8 mouse cellular contexts compared by ENCODE assay signal in the genomic region with DNA sequence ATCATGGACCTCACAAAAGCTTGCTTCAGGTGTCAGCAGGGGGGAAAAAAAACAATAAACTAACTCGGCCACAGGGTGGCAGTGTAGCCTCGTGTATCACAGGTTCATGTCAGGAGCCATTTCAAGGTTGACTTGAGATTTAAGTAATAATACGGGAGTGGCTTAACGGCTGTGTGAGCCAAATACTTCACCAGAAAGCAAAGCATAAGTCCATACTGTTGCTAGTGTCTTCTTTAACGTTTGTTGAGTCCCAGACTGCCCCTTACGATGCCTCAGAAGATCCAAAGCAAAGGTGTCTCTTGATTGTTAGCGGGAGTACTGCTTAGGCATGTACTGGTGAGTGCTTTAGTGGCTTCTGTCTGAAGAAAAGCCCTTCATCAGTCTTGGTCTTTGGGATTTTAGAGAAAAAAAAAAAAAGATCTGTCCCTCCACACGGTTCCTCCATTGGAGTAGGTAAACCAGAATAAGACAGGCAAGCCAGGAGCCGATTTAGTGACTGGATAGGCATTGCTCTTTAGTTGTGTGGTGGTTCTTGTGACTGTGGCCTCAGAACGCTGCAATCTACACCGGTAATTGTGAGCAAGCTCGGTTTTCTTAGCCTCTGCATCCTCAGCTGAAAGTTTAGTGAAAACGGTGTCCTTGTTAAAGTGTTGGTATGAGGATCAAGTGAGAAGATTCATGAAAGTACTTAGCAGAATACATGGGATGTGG. TPM values are rescaled to one million over a fixed set of nuclear protein-coding genes. Genes with fewer than 3 reads are reported as not detected.
DNase-seq lines count a peak whose midpoint lies in the region; ATAC-seq lines count a peak whose summit lies in the region.

No protein-coding gene starts in this region.

- H3K4me1 ChIP-seq in hindbrain, embryonic 14.5 days (replicated peaks; ENCODE audit: control insufficient read depth, insufficient read depth, low read length), result no peaks in the 10 kb centered on the region

- no peak overlapping the region for H3K4me3 ChIP-seq in hindbrain, embryonic 14.5 days (replicated peaks; ENCODE audit: low read length)

- H3K36me3 ChIP-seq in hindbrain, embryonic 14.5 days (replicated peaks; ENCODE audit: control insufficient read depth, insufficient read depth), result no peaks in the 10 kb centered on the region

- no peak overlapping the region for H3K27ac ChIP-seq in hindbrain, embryonic 14.5 days

- peak overlapping the region; percentile 34 for H3K4me2 ChIP-seq in hindbrain, embryonic 14.5 days (replicated peaks)

- peak; percentile 86 for DNase-seq in R1 (ENCODE audit: low read depth, low spot score)
- peak; percentile 83 to 86 for DNase-seq in cerebellum, postnatal 25 days
- peak; percentile 75 to 87 for DNase-seq in frontal cortex, postnatal 36 days (ENCODE audit: low spot score in 2 of 2)
- DNase-seq in hindbrain, embryonic 14.5 days (ENCODE audit: low spot score), result peak; percentile 94
- peak; percentile 67 to 83 for DNase-seq in layer of hippocampus, postnatal 25 days (ENCODE audit: extremely low spot score in 1 of 2, low spot score in 1 of 2)
- DNase-seq in lung, postnatal 25 days (ENCODE audit: low spot score), result peak; percentile 80
- DNase-seq in retina, postnatal 1 day, result peak; percentile 89
- peak; percentile 34 for DNase-seq in urinary bladder, postnatal 10 days (ENCODE audit: low spot score)

- H3K27me3 ChIP-seq in hindbrain, embryonic 14.5 days (ENCODE audit: control insufficient read depth, insufficient read depth, low read length), result no peaks in the 10 kb centered on the region

- H3K9me3 ChIP-seq in hindbrain, embryonic 14.5 days (ENCODE audit: control insufficient read depth, low read length), result no peaks in the 10 kb centered on the region

- WGBS in hindbrain, embryonic 14.5 days, result 40% methylated on average over 13 of the region's 13 CpGs

- peak; percentile 40; the same call in 1 of the 2 replicates for ATAC-seq in hindbrain, embryonic 14.5 days (ENCODE audit: low FRiP score)

- H3K9ac ChIP-seq in hindbrain, embryonic 14.5 days, result no peak overlapping the region

RNA-seq across cellular contexts. Expression of a gene that starts 30.2 kb away (rescaled TPM):
- 2.4 and 3.6 TPM in 2 replicates for polyA plus RNA-seq in hindbrain, embryonic 14.5 days (2014; fragmentation: Nextera tagmentation; extraction: Ambion mirVana)
- 10 to 100 TPM; 14.1 to 17.3 TPM for total RNA-seq in layer of hippocampus, postnatal 25 days (2021)

Comparison
In these comparisons a context has a peak if more than half of its experiments do, and no peak if none do; other contexts are left out.
1. DNase-seq: peak in every context shown above with its lines; median percentile 94 in hindbrain, embryonic 14.5 days; 89 in retina, postnatal 1 day; 86 in R1; 84 in cerebellum, postnatal 25 days; 81 in frontal cortex, postnatal 36 days; 80 in lung, postnatal 25 days; 75 in layer of hippocampus, postnatal 25 days; 34 in urinary bladder, postnatal 10 days.